Mouse (Mus musculus): ENCODE data around the gene Pax2. TPM values are rescaled to one million over a fixed set of nuclear protein-coding genes. Genes with fewer than 3 reads are reported as not detected.
"Not testable (repeated sequence)": the region's sequence is repeated elsewhere in the genome, so short reads cannot be mapped to it uniquely, and the experiment has no call there.

Pax2 gene
- polyA plus RNA-seq, 1 experiment, result 2.7 TPM

- TF ChIP-seq POLR2A (IDR thresholded peaks at IDR 0.05; ENCODE audit: control insufficient read depth, low read depth, low read length), result no peak
- no peak for TF ChIP-seq CTCF (IDR thresholded peaks at IDR 0.05; ENCODE audit: control insufficient read depth, insufficient read depth, insufficient replicate concordance, low read depth, low read length)
- Histone ChIP-seq H3K4me1 (ENCODE audit: control insufficient read depth, insufficient read depth, low read length) (peaks cover 16% of the 10 kb centered on the region), H3K27me3 (ENCODE audit: control insufficient read depth, insufficient read depth, low read length) (peaks cover 18% of the 10 kb centered on the region), H3K36me3 (ENCODE audit: control insufficient read depth, insufficient read depth, low read length) (no peaks in the 10 kb centered on the region), H3K27ac (ENCODE audit: control insufficient read depth, insufficient read depth, low read depth, low read length) (no peak overlapping the region), H3K4me3 (ENCODE audit: control insufficient read depth, low read depth, low read length) (no peak overlapping the region)
Measured at GRCm38 (mm10) chr19:44838321-44838720, 82.5 kb downstream of the Pax2 start.

GRCm38 (mm10) chr19:44842661-44843060 lies 86.8 kb downstream of the Pax2 start:
- not testable (repeated sequence) for H3K4me1 ChIP-seq (ENCODE audit: control insufficient read depth, insufficient read depth, low read length); H3K27me3 ChIP-seq (ENCODE audit: control insufficient read depth, insufficient read depth, low read length); H3K27ac ChIP-seq (ENCODE audit: control insufficient read depth, insufficient read depth, low read depth, low read length); H3K4me3 ChIP-seq (ENCODE audit: control insufficient read depth, low read depth, low read length); H3K36me3 ChIP-seq (ENCODE audit: control insufficient read depth, insufficient read depth, low read length)

- no peaks in the 10 kb centered on the region; the same call in 1 of the 2 replicates for H3K27me3 ChIP-seq (ENCODE audit: control insufficient read depth, insufficient read depth, low read length)
- no peaks in the 10 kb centered on the region for H3K4me1 ChIP-seq (ENCODE audit: control insufficient read depth, insufficient read depth, low read length)
- H3K4me3 ChIP-seq (ENCODE audit: control insufficient read depth, low read depth, low read length), result no peak overlapping the region
- no peak for TF ChIP-seq POLR2A (IDR thresholded peaks at IDR 0.05; ENCODE audit: control insufficient read depth, low read depth, low read length)
- no peak for TF ChIP-seq CTCF (IDR thresholded peaks at IDR 0.05; ENCODE audit: control insufficient read depth, insufficient read depth, insufficient replicate concordance, low read depth, low read length)
- H3K27ac ChIP-seq (ENCODE audit: control insufficient read depth, insufficient read depth, low read depth, low read length), result no peak overlapping the region
- no peaks in the 10 kb centered on the region for H3K36me3 ChIP-seq (ENCODE audit: control insufficient read depth, insufficient read depth, low read length)
Measured at GRCm38 (mm10) chr19:44849465-44849864, 93.6 kb downstream of the Pax2 start.

GRCm38 (mm10) chr19:44858671-44859070 lies 102.8 kb downstream of the Pax2 start:
- no peaks in the 10 kb centered on the region for H3K36me3 ChIP-seq (ENCODE audit: control insufficient read depth, insufficient read depth, low read length)
- no peak for TF ChIP-seq POLR2A (IDR thresholded peaks at IDR 0.05; ENCODE audit: control insufficient read depth, low read depth, low read length)
- TF ChIP-seq CTCF (IDR thresholded peaks at IDR 0.05; ENCODE audit: control insufficient read depth, insufficient read depth, insufficient replicate concordance, low read depth, low read length), result no peak

DNA sequence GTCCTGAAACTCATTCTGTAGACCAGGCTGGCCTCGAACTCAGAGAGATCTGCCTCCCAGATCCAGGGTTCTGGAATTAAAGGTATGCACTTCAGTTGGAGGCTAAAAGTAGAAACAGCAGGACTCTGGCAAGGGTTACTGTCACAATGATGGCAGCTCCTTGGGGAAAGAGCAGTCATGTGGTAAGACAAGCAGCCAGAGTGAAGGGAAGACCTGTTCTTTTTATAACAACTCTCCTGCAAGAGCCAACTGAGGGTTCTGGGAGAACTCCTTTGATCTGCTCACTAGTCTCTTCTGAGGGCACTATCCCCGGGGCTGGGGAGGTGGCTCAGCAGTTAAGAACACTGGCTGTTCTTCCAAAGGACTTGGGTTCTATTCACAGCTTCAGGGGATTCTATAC lies 112.9 kb downstream of the Pax2 start:
- no peak for TF ChIP-seq POLR2A (IDR thresholded peaks at IDR 0.05; ENCODE audit: control insufficient read depth, low read depth, low read length)
- TF ChIP-seq CTCF (IDR thresholded peaks at IDR 0.05; ENCODE audit: control insufficient read depth, insufficient read depth, insufficient replicate concordance, low read depth, low read length), result no peak
- Histone ChIP-seq H3K4me1 (ENCODE audit: control insufficient read depth, insufficient read depth, low read length) (no peaks in the 10 kb centered on the region; the same call in 1 of the 2 replicates), H3K27me3 (ENCODE audit: control insufficient read depth, insufficient read depth, low read length) (no peaks in the 10 kb centered on the region), H3K27ac (ENCODE audit: control insufficient read depth, insufficient read depth, low read depth, low read length) (no peak overlapping the region), H3K36me3 (ENCODE audit: control insufficient read depth, insufficient read depth, low read length) (no peaks in the 10 kb centered on the region), H3K4me3 (ENCODE audit: control insufficient read depth, low read depth, low read length) (no peak overlapping the region)

More at GRCm38 (mm10) chr19:44858671-44859070, 102.8 kb downstream of the Pax2 start:
- H3K4me1 ChIP-seq (ENCODE audit: control insufficient read depth, insufficient read depth, low read length), result no peaks in the 10 kb centered on the region
- H3K27ac ChIP-seq (ENCODE audit: control insufficient read depth, insufficient read depth, low read depth, low read length), result no peak overlapping the region
- H3K4me3 ChIP-seq (ENCODE audit: control insufficient read depth, low read depth, low read length), result no peak overlapping the region
- H3K27me3 ChIP-seq (ENCODE audit: control insufficient read depth, insufficient read depth, low read length), result no peaks in the 10 kb centered on the region

DNA sequence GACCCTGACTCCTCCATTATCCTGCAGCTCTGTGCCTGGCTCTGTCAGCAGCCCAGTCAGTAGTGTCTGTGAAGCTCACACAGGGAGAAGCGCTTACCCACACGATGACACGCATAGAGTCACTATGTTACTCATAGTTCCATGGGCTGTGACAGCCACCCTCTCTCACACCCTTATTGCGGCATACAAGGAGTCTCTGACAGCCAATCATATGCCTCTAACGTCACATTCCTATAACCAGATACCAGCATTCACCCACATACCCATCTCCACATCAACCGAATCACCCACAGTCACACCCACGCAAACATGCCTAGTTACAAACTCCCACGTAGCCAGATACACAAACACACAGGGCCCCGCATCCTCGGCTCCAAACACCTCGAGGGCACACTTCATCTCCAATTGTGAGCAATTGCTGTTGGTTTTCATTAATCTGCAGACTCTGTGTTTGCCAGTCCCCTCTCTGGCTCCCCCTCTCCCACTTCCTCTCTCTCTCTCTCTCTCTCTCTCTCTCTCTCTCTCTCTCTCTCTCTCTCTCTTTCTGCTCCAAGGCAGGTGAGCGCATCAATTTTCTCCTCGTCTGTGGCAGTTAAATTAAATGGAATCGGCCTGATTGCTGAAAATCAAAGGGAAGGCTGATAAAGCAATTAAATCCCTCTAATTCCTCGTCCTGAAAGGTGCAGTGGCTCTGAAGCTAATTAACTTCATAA lies 118.5 kb downstream of the Pax2 start:
- TF ChIP-seq POLR2A (IDR thresholded peaks at IDR 0.05; ENCODE audit: control insufficient read depth, low read depth, low read length) (no peak), CTCF (IDR thresholded peaks at IDR 0.05; ENCODE audit: control insufficient read depth, insufficient read depth, insufficient replicate concordance, low read depth, low read length) (no peak)
- Histone ChIP-seq H3K4me3 (ENCODE audit: control insufficient read depth, low read depth, low read length) (no peak overlapping the region), H3K36me3 (ENCODE audit: control insufficient read depth, insufficient read depth, low read length) (no peaks in the 10 kb centered on the region), H3K27me3 (ENCODE audit: control insufficient read depth, insufficient read depth, low read length) (no peaks in the 10 kb centered on the region), H3K27ac (ENCODE audit: control insufficient read depth, insufficient read depth, low read depth, low read length) (no peak overlapping the region), H3K4me1 (ENCODE audit: control insufficient read depth, insufficient read depth, low read length) (no peaks in the 10 kb centered on the region)

GRCm38 (mm10) chr19:44874928-44875327 lies 119.1 kb downstream of the Pax2 start:
- TF ChIP-seq POLR2A (IDR thresholded peaks at IDR 0.05; ENCODE audit: control insufficient read depth, low read depth, low read length) (no peak), CTCF (IDR thresholded peaks at IDR 0.05; ENCODE audit: control insufficient read depth, insufficient read depth, insufficient replicate concordance, low read depth, low read length) (no peak)
- Histone ChIP-seq H3K4me1 (ENCODE audit: control insufficient read depth, insufficient read depth, low read length) (no peaks in the 10 kb centered on the region), H3K27ac (ENCODE audit: control insufficient read depth, insufficient read depth, low read depth, low read length) (no peak overlapping the region), H3K36me3 (ENCODE audit: control insufficient read depth, insufficient read depth, low read length) (no peaks in the 10 kb centered on the region), H3K4me3 (ENCODE audit: control insufficient read depth, low read depth, low read length) (no peak overlapping the region), H3K27me3 (ENCODE audit: control insufficient read depth, insufficient read depth, low read length) (no peaks in the 10 kb centered on the region)

DNA sequence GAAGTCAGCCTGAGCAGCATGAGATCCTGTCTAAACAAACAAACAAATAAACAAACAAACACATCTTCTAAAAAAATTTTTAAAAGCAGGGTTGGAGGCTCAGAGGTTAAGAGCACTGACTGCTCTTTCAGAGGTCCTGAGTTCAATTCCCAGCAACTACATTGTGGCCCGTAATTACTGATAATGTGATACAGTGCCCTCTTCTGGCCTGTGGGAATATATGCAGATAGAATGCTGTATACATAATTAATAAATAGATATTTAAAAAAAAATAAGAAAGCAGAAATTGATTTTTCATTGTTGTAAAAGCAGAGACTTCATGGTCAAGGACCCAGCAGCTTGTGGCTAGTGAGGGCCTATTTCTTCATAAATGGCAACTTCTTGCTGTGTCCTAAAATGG lies 119.9 kb downstream of the Pax2 start:
- Histone ChIP-seq H3K4me1 (ENCODE audit: control insufficient read depth, insufficient read depth, low read length) (no peaks in the 10 kb centered on the region), H3K36me3 (ENCODE audit: control insufficient read depth, insufficient read depth, low read length) (no peaks in the 10 kb centered on the region), H3K27me3 (ENCODE audit: control insufficient read depth, insufficient read depth, low read length) (no peaks in the 10 kb centered on the region), H3K27ac (ENCODE audit: control insufficient read depth, insufficient read depth, low read depth, low read length) (no peak overlapping the region), H3K4me3 (ENCODE audit: control insufficient read depth, low read depth, low read length) (no peak overlapping the region)
- TF ChIP-seq CTCF (IDR thresholded peaks at IDR 0.05; ENCODE audit: control insufficient read depth, insufficient read depth, insufficient replicate concordance, low read depth, low read length) (no peak), POLR2A (IDR thresholded peaks at IDR 0.05; ENCODE audit: control insufficient read depth, low read depth, low read length) (no peak)
